Mouse (Mus musculus) midbrain, embryonic 14.5 days (tissue): ENCODE data around the gene Prss48. TPM values are rescaled to one million over a fixed set of nuclear protein-coding genes. Genes with fewer than 3 reads are reported as not detected.

Experiments used
- ATAC-seq: fragments of 200-750 bp; cut with Nextera tagmentation; 2 replicates; pipeline ENCODE4 v1.8.0; 2017; ENCODE audit warnings: moderate number of reproducible peaks, moderate library complexity; ENCODE audit not compliant: low FRiP score, low TSS enrichment
- DNase-seq: peaks from one replicate; pipeline ENCODE4 v3.0.0-alpha.2; 2015
- H3K27ac ChIP-seq: fragments of 300-500 bp; sonication (generic); replicated peaks from 2 replicates; pipeline ENCODE4 v1.5.1; 2014; ENCODE audit warnings: mild to moderate bottlenecking, low read depth, low read length, moderate library complexity
- H3K27me3 ChIP-seq: fragments of 300-500 bp; sonication (generic); 2 replicates; pipeline ENCODE4 v1.6.1; 2014; ENCODE audit warnings: low read length, control low read depth, mixed read lengths; ENCODE audit not compliant: control insufficient read depth, insufficient read depth
- H3K36me3 ChIP-seq: fragments of 300-500 bp; sonication (generic); 2 replicates; pipeline ENCODE4 v1.6.1; 2014; ENCODE audit warnings: low read length, control low read depth; ENCODE audit not compliant: control insufficient read depth, insufficient read depth
- H3K4me1 ChIP-seq: fragments of 300-500 bp; sonication (generic); 2 replicates; pipeline ENCODE4 v1.6.1; 2014; ENCODE audit warnings: mild to moderate bottlenecking, antibody characterized with exemption, low read length, control low read depth; ENCODE audit not compliant: control insufficient read depth, insufficient read depth
- H3K4me2 ChIP-seq: fragments of 300-500 bp; sonication (generic); 2 replicates; pipeline ENCODE4 v1.6.1; 2014; ENCODE audit warnings: mild to moderate bottlenecking, low read length, moderate library complexity
- H3K4me3 ChIP-seq: fragments of 300-500 bp; sonication (generic); replicated peaks from 2 replicates; pipeline ENCODE4 v1.5.1; 2014; ENCODE audit warnings: low read depth, low read length
- H3K9ac ChIP-seq: fragments of 300-500 bp; sonication (generic); replicated peaks from 2 replicates; pipeline ENCODE4 v1.6.1; 2014; ENCODE audit warnings: mild to moderate bottlenecking, low read length, moderate library complexity
- H3K9me3 ChIP-seq: fragments of 300-500 bp; sonication (generic); 2 replicates; pipeline ENCODE4 v1.6.1; 2016; ENCODE audit warnings: low read length, control low read depth, mixed read lengths; ENCODE audit not compliant: control insufficient read depth
- WGBS: fragments of 180-500 bp; shearing (Covaris S2); extraction: QIAGEN DNeasy Blood & Tissue Kit; methylation state at CpG from one replicate; pipeline ENCODE4 v1.1.7; 2014; 5-methylcytosine and 5-hydroxymethylcytosine counted together
- polyA plus RNA-seq: library from polyadenylated mRNA; unstranded; fragments of >200 nt; fragmentation: Nextera tagmentation; extraction: Ambion mirVana; gene quantifications from 2 replicates; pipeline ENCODE4 v1.2.1, GENCODE M21; 2014

Gene Prss48
- polyA plus RNA-seq, 1 experiment from 2014 or later, result not detected

- 80% methylated on average over 3 of the region's 3 CpGs for WGBS
- no peaks in the 10 kb centered on the region for H3K4me1 ChIP-seq
- no peak for ATAC-seq
These were observed 9.5 kb upstream of the Prss48 start for GRCm38 (mm10) chr3:86011833-86012232.

DNA sequence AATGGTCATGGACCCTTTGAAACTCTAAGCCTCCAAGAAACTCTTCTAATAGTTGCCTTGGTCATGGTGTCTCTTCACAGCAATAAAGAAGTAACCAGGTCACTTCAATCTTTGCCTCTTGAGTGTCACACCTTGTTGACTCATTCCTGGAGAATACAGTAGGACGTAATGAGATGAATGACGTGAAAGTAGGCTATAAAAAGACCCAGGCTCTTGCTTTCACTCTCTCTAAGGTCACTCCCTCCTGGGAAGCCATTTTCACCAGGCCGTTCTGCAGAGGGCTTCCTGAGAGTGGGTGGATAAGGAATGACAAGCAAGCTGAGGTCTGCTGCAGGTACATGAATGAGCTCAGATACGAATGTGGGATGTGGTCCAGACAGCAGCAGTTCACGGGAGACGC, 9.1 kb upstream of the Prss48 start:
- WGBS, result 92% methylated on average over 6 of the region's 6 CpGs
- ATAC-seq, result no peak
- no peak for DNase-seq

More at GRCm38 (mm10) chr3:86011833-86012232, 9.5 kb upstream of the Prss48 start:
- Histone ChIP-seq H3K9me3 (no peaks in the 10 kb centered on the region), H3K4me3 (no peak overlapping the region), H3K4me2 (no peak overlapping the region), H3K9ac (no peak overlapping the region), H3K27ac (no peak overlapping the region), H3K36me3 (no peaks in the 10 kb centered on the region), H3K27me3 (no peaks in the 10 kb centered on the region)
- no peak for DNase-seq

DNA sequence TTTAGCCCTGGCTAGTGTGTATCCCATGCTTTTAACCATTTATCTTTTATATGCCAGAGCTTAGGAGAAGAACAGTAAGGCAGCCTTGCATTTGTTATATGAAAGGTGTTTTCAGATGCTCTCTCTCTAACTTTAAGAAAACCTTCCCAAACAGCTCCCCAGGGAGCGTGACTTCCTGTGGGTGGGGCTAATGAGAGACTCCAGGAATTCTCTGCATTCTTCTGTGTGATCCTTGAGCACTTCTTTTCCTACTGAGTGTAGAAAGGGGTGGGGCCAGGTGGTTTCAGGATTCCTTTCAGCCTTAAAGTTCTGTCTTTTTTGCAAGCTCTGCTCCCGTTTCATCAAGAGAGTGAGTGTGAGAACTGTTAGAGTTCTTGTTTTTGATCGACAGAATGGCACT, 8.3 kb upstream of the Prss48 start:
- Histone ChIP-seq H3K4me1 (no peaks in the 10 kb centered on the region), H3K9me3 (no peaks in the 10 kb centered on the region)
- 74% methylated on average over 3 of the region's 3 CpGs for WGBS

More for the DNA sequence above, 9.1 kb upstream of the Prss48 start:
- Histone ChIP-seq H3K4me1 (no peaks in the 10 kb centered on the region), H3K9me3 (no peaks in the 10 kb centered on the region), H3K9ac (no peak overlapping the region), H3K4me2 (no peak overlapping the region), H3K27ac (no peak overlapping the region), H3K27me3 (no peaks in the 10 kb centered on the region), H3K36me3 (no peaks in the 10 kb centered on the region), H3K4me3 (no peak overlapping the region)

DNA sequence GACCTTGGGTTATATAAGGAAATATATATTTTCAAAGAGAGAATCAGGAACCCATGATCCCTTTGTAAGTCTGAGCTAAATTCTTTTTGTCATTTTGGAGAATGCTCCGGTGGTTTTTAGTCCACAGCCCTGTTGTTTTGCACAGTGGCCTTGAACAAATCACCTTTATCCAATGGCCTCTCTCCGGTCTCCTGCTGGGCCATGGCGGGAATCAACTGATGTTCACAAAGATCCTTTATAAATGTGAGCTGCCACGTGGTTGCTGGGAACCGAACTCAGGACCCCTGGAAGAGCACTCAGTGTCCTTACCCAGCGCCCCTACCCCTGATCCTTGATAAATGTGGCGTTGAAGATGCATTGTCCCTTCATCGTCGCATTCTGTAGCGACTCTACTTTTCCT, 2.5 kb upstream of the Prss48 start:
- Histone ChIP-seq H3K4me1 (no peaks in the 10 kb centered on the region), H3K4me2 (no peak overlapping the region), H3K9ac (no peak overlapping the region), H3K4me3 (no peak overlapping the region), H3K9me3 (no peaks in the 10 kb centered on the region), H3K36me3 (no peaks in the 10 kb centered on the region), H3K27ac (no peak overlapping the region), H3K27me3 (no peaks in the 10 kb centered on the region)
- ATAC-seq (no peak), DNase-seq (no peak)
- WGBS, result 87% methylated on average over 10 of the region's 10 CpGs

More for the DNA sequence above, 8.3 kb upstream of the Prss48 start:
- Histone ChIP-seq H3K4me2 (no peak overlapping the region), H3K9ac (no peak overlapping the region), H3K27ac (no peak overlapping the region), H3K27me3 (no peaks in the 10 kb centered on the region), H3K36me3 (no peaks in the 10 kb centered on the region), H3K4me3 (no peak overlapping the region)
- DNase-seq (no peak), ATAC-seq (no peak)

GRCm38 (mm10) chr3:86002940-86003339, 649 bp upstream of the Prss48 start:
- Histone ChIP-seq H3K4me1 (no peaks in the 10 kb centered on the region), H3K4me2 (no peak overlapping the region), H3K27ac (no peak overlapping the region), H3K36me3 (no peaks in the 10 kb centered on the region), H3K27me3 (no peaks in the 10 kb centered on the region), H3K9me3 (no peaks in the 10 kb centered on the region), H3K9ac (no peak overlapping the region), H3K4me3 (no peak overlapping the region)
- no peak for ATAC-seq
- 88% methylated on average over 5 of the region's 5 CpGs for whole genome bisulfite sequencing
- DNase-seq, result no peak

DNA sequence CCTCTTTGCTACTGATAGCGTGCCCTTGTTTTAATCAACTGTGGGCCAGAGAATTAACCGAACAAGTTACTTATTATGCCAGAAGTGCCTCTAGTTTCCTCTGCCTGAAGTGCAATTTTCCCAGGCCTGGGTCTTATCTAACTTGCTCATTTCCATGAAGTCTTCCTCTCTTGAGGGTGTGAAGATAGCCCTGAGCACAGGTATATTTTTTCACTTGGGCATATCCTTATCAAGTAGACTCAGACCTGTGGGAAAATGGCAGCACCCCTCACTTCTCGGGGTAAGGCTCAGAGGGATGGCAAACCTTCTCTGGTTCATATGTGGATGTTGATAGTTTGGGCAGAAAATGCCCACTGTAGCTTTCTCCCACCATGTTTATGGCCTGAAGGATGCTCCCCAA, 1.0 kb downstream of the Prss48 start:
- H3K4me3 ChIP-seq, result no peak overlapping the region
- no peaks in the 10 kb centered on the region for H3K36me3 ChIP-seq
- ATAC-seq (no peak), DNase-seq (no peak)
- H3K9me3 ChIP-seq, result no peaks in the 10 kb centered on the region
- H3K27ac ChIP-seq, result no peak overlapping the region
- no peak overlapping the region for H3K9ac ChIP-seq
- H3K4me2 ChIP-seq, result no peak overlapping the region
- WGBS, result 91% methylated on average over 3 of the region's 3 CpGs
- H3K4me1 ChIP-seq, result no peaks in the 10 kb centered on the region
- H3K27me3 ChIP-seq, result no peaks in the 10 kb centered on the region

- Histone ChIP-seq H3K9me3 (no peaks in the 10 kb centered on the region), H3K9ac (no peak overlapping the region), H3K27me3 (no peaks in the 10 kb centered on the region), H3K4me3 (no peak overlapping the region), H3K27ac (no peak overlapping the region), H3K4me1 (peaks cover 5% of the 10 kb centered on the region; the same call in 1 of the 2 replicates), H3K36me3 (no peaks in the 10 kb centered on the region), H3K4me2 (no peak overlapping the region)
- ATAC-seq, result no peak
- DNase-seq, result no peak
- WGBS, result 88% methylated on average over 4 of the region's 4 CpGs
These were observed 7.6 kb downstream of the Prss48 start for GRCm38 (mm10) chr3:85994645-85995044.

DNA sequence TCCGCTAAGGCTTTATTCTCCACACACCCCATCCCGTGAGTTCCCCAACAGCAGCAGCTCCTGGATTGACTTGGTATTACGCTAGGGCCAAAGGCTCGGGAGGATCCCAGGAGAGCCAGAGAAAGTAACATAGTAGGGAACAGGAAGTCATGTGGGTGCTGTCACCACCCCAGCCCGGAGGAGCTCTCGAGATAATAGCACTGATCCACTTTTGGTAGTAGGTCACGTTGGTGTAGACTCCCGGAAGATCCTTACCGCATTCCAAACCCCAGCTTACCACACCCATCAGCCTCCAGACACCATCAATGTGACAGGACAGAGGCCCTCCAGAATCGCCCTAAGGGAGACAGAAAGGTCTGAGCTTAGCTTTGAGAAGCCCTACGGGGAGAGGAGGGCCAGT, 8.5 kb downstream of the Prss48 start:
- Histone ChIP-seq H3K4me3 (no peak overlapping the region), H3K36me3 (no peaks in the 10 kb centered on the region), H3K9me3 (no peaks in the 10 kb centered on the region), H3K4me2 (no peak overlapping the region), H3K27me3 (no peaks in the 10 kb centered on the region), H3K4me1 (peaks cover 5% of the 10 kb centered on the region; the same call in 1 of the 2 replicates), H3K9ac (no peak overlapping the region), H3K27ac (no peak overlapping the region)
- 82% methylated on average over 11 of the region's 11 CpGs for WGBS
- ATAC-seq (no peak), DNase-seq (no peak)

DNA sequence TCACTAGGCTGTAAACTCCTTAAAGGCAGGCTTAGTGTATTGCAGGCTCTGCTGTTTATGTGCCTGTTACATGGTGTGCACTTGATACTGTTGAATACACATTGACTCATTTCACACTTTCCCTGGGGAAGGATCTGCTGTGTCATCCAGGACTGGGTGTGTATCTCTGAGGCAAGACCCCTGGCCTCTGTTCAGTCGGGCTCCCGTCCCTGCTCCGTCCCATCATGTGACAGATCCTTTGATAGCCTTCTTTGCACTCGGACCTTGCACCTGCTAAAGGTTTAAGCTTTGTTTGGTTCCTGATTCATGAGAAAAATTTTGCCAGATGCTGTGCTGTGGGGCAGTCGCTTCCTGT, 10.5 kb downstream of the Prss48 start:
- no peak for DNase-seq
- Histone ChIP-seq H3K4me3 (no peak overlapping the region), H3K9me3 (no peaks in the 10 kb centered on the region), H3K9ac (no peak overlapping the region), H3K27ac (no peak overlapping the region), H3K27me3 (no peaks in the 10 kb centered on the region), H3K36me3 (no peaks in the 10 kb centered on the region), H3K4me1 (peaks cover 5% of the 10 kb centered on the region; the same call in 1 of the 2 replicates), H3K4me2 (no peak overlapping the region)
- WGBS, result 63% methylated on average over 5 of the region's 5 CpGs
- ATAC-seq, result no peak
